Mouse (Mus musculus): ENCODE measurements around the gene Prdx1. TPM values are rescaled to one million over a fixed set of nuclear protein-coding genes. Genes with fewer than 3 reads are reported as not detected.
"Not testable (repeated sequence)": the region's sequence is repeated elsewhere in the genome, so short reads cannot be mapped to it uniquely, and the experiment has no call there.

The Prdx1 gene
- polyA plus RNA-seq, 1 experiment, result not detected

GRCm38 (mm10) chr4:116651797-116652135 is 33.6 kb upstream of the Prdx1 start:
- no peak for TF ChIP-seq CTCF (IDR thresholded peaks at IDR 0.05; ENCODE audit: insufficient read depth, low read depth, low read length)
- no peak for TF ChIP-seq POLR2A (IDR thresholded peaks at IDR 0.05; ENCODE audit: insufficient read depth, low read depth, low read length)
- Histone ChIP-seq H3K27ac (ENCODE audit: insufficient read depth, low read depth, low read length) (peak overlapping the region; percentile 8; the same call in 1 of the 2 replicates), H3K4me1 (ENCODE audit: control insufficient read depth, insufficient read depth, low read length) (peaks cover 2% of the 10 kb centered on the region; the same call in 1 of the 2 replicates), H3K4me3 (ENCODE audit: insufficient read depth, low read depth, low read length) (no peak overlapping the region)
- 7% methylated on average over 6 of the region's 6 CpGs for WGBS

- 84% methylated on average over 6 of the region's 6 CpGs for WGBS
- TF ChIP-seq POLR2A (IDR thresholded peaks at IDR 0.05; ENCODE audit: insufficient read depth, low read depth, low read length) (no peak), CTCF (IDR thresholded peaks at IDR 0.05; ENCODE audit: insufficient read depth, low read depth, low read length) (no peak)
- no peak overlapping the region for H3K4me3 ChIP-seq (ENCODE audit: insufficient read depth, low read depth, low read length)
Measured at GRCm38 (mm10) chr4:116653228-116653627, 32.1 kb upstream of the Prdx1 start.

GRCm38 (mm10) chr4:116655100-116655499 is 30.2 kb upstream of the Prdx1 start:
- Histone ChIP-seq H3K4me3 (ENCODE audit: insufficient read depth, low read depth, low read length) (no peak overlapping the region), H3K4me1 (ENCODE audit: control insufficient read depth, insufficient read depth, low read length) (no peaks in the 10 kb centered on the region), H3K27ac (ENCODE audit: insufficient read depth, low read depth, low read length) (no peak overlapping the region)
- 77% methylated on average over 2 of the region's 2 CpGs for WGBS
- TF ChIP-seq POLR2A (IDR thresholded peaks at IDR 0.05; ENCODE audit: insufficient read depth, low read depth, low read length) (no peak), CTCF (IDR thresholded peaks at IDR 0.05; ENCODE audit: insufficient read depth, low read depth, low read length) (no peak)

More at GRCm38 (mm10) chr4:116653228-116653627, 32.1 kb upstream of the Prdx1 start:
- Histone ChIP-seq H3K4me1 (ENCODE audit: control insufficient read depth, insufficient read depth, low read length) (peaks cover 2% of the 10 kb centered on the region; the same call in 1 of the 2 replicates), H3K27ac (ENCODE audit: insufficient read depth, low read depth, low read length) (no peak overlapping the region)

- H3K27ac ChIP-seq (ENCODE audit: insufficient read depth, low read depth, low read length), result no peak overlapping the region
- H3K4me3 ChIP-seq (ENCODE audit: insufficient read depth, low read depth, low read length), result no peak overlapping the region
- no peak for TF ChIP-seq CTCF (IDR thresholded peaks at IDR 0.05; ENCODE audit: insufficient read depth, low read depth, low read length)
- TF ChIP-seq POLR2A (IDR thresholded peaks at IDR 0.05; ENCODE audit: insufficient read depth, low read depth, low read length), result no peak
- H3K4me1 ChIP-seq (ENCODE audit: control insufficient read depth, insufficient read depth, low read length), result no peaks in the 10 kb centered on the region
- whole genome bisulfite sequencing, result 75% methylated on average over 3 of the region's 3 CpGs
Measured at GRCm38 (mm10) chr4:116655658-116656057, 29.7 kb upstream of the Prdx1 start.

- WGBS, result 45% methylated on average over 3 of the region's 3 CpGs
- H3K27ac ChIP-seq (ENCODE audit: insufficient read depth, low read depth, low read length), result no peak overlapping the region
- TF ChIP-seq POLR2A (IDR thresholded peaks at IDR 0.05; ENCODE audit: insufficient read depth, low read depth, low read length) (no peak), CTCF (IDR thresholded peaks at IDR 0.05; ENCODE audit: insufficient read depth, low read depth, low read length) (no peak)
- no peak overlapping the region for H3K4me3 ChIP-seq (ENCODE audit: insufficient read depth, low read depth, low read length)
- no peaks in the 10 kb centered on the region for H3K4me1 ChIP-seq (ENCODE audit: control insufficient read depth, insufficient read depth, low read length)
Measured at GRCm38 (mm10) chr4:116657971-116658370, 27.4 kb upstream of the Prdx1 start.

- 32% methylated on average over 2 of the region's 2 CpGs for WGBS
- Histone ChIP-seq H3K27ac (ENCODE audit: insufficient read depth, low read depth, low read length) (no peak overlapping the region), H3K4me3 (ENCODE audit: insufficient read depth, low read depth, low read length) (no peak overlapping the region), H3K4me1 (ENCODE audit: control insufficient read depth, insufficient read depth, low read length) (no peaks in the 10 kb centered on the region)
- TF ChIP-seq CTCF (IDR thresholded peaks at IDR 0.05; ENCODE audit: insufficient read depth, low read depth, low read length) (no peak), POLR2A (IDR thresholded peaks at IDR 0.05; ENCODE audit: insufficient read depth, low read depth, low read length) (no peak)
Measured at GRCm38 (mm10) chr4:116659474-116659873, 25.9 kb upstream of the Prdx1 start.

- not testable (repeated sequence) for H3K4me3 ChIP-seq (ENCODE audit: insufficient read depth, low read depth, low read length); H3K27ac ChIP-seq (ENCODE audit: insufficient read depth, low read depth, low read length); H3K4me1 ChIP-seq (ENCODE audit: control insufficient read depth, insufficient read depth, low read length)
- 78% methylated on average over 6 of the region's 6 CpGs for WGBS
Measured at GRCm38 (mm10) chr4:116659916-116660315, 25.4 kb upstream of the Prdx1 start.

- TF ChIP-seq CTCF (IDR thresholded peaks at IDR 0.05; ENCODE audit: insufficient read depth, low read depth, low read length) (no peak), POLR2A (IDR thresholded peaks at IDR 0.05; ENCODE audit: insufficient read depth, low read depth, low read length) (no peak)
- 67% methylated on average over 6 of the region's 6 CpGs for whole genome bisulfite sequencing
- no peak overlapping the region for H3K27ac ChIP-seq (ENCODE audit: insufficient read depth, low read depth, low read length)
Measured at GRCm38 (mm10) chr4:116660829-116661228, 24.5 kb upstream of the Prdx1 start.

GRCm38 (mm10) chr4:116661998-116662397 is 23.3 kb upstream of the Prdx1 start:
- WGBS, result 90% methylated on average over 1 of the region's 1 CpGs
- H3K4me3 ChIP-seq (ENCODE audit: insufficient read depth, low read depth, low read length), result no peak overlapping the region
- no peaks in the 10 kb centered on the region for H3K4me1 ChIP-seq (ENCODE audit: control insufficient read depth, insufficient read depth, low read length)
- H3K27ac ChIP-seq (ENCODE audit: insufficient read depth, low read depth, low read length), result no peak overlapping the region
- no peak for TF ChIP-seq POLR2A (IDR thresholded peaks at IDR 0.05; ENCODE audit: insufficient read depth, low read depth, low read length)
- no peak for TF ChIP-seq CTCF (IDR thresholded peaks at IDR 0.05; ENCODE audit: insufficient read depth, low read depth, low read length)

More at GRCm38 (mm10) chr4:116660829-116661228, 24.5 kb upstream of the Prdx1 start:
- no peaks in the 10 kb centered on the region for H3K4me1 ChIP-seq (ENCODE audit: control insufficient read depth, insufficient read depth, low read length)
- no peak overlapping the region for H3K4me3 ChIP-seq (ENCODE audit: insufficient read depth, low read depth, low read length)

GRCm38 (mm10) chr4:116666625-116667024 is 18.7 kb upstream of the Prdx1 start:
- Histone ChIP-seq H3K4me1 (ENCODE audit: control insufficient read depth, insufficient read depth, low read length) (no peaks in the 10 kb centered on the region), H3K27ac (ENCODE audit: insufficient read depth, low read depth, low read length) (no peak overlapping the region), H3K4me3 (ENCODE audit: insufficient read depth, low read depth, low read length) (no peak overlapping the region)
- 67% methylated on average over 4 of the region's 4 CpGs for WGBS
- TF ChIP-seq POLR2A (IDR thresholded peaks at IDR 0.05; ENCODE audit: insufficient read depth, low read depth, low read length) (no peak), CTCF (IDR thresholded peaks at IDR 0.05; ENCODE audit: insufficient read depth, low read depth, low read length) (no peak)

Measured in olfactory bulb, adult 2 months (tissue).